Mouse (Mus musculus): ENCODE data around the gene Dock9. TPM values are rescaled to one million over a fixed set of nuclear protein-coding genes. Genes with fewer than 3 reads are reported as not detected.

The Dock9 gene
- polyA plus RNA-seq, 1 experiment from 2014 or later = 7.0 TPM

- WGBS = 82% methylated on average over 7 of the region's 7 CpGs
- H3K4me1 ChIP-seq (replicated peaks) = peaks cover 9% of the 10 kb centered on the region
- H3K36me3 ChIP-seq = no peaks in the 10 kb centered on the region
- peaks cover 9% of the 10 kb centered on the region for H3K27me3 ChIP-seq (replicated peaks)
- no peak overlapping the region for H3K9ac ChIP-seq
- H3K4me3 ChIP-seq = no peak overlapping the region
- no peak overlapping the region for H3K27ac ChIP-seq (ENCODE audit: poor library complexity, severe bottlenecking)
- no peak for ATAC-seq (ENCODE audit: insufficient number of reproducible peaks, low FRiP score)
- H3K4me2 ChIP-seq = no peak overlapping the region
- no peaks in the 10 kb centered on the region for H3K9me3 ChIP-seq (replicated peaks)
Observed at GRCm38 (mm10) chr14:121791112-121791511, 6.5 kb downstream of the Dock9 start.

DNA sequence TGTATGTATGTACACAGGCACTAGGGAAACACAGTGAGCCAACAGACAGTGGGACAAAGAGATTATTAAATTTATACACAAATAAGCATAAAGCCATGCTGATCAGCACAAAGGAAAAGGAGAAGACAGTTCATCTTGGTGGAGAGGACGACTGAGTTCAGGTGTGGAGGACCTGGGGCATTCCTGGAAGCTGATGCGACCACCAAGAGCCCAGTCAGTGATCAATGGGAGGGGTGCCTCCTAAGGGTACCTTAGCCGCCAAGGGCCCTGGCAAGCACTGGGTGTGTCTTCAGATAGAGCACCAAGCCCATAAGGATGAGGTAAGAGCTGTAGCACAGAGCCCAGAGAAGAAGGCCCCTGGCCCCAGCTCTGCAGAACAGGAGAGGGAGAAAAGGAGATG is 8.4 kb downstream of the Dock9 start:
- Histone ChIP-seq H3K9me3 (replicated peaks) (no peaks in the 10 kb centered on the region), H3K27ac (ENCODE audit: poor library complexity, severe bottlenecking) (no peak overlapping the region), H3K36me3 (no peaks in the 10 kb centered on the region), H3K4me3 (no peak overlapping the region), H3K9ac (no peak overlapping the region), H3K27me3 (replicated peaks) (no peaks in the 10 kb centered on the region), H3K4me1 (replicated peaks) (peaks cover 9% of the 10 kb centered on the region), H3K4me2 (no peak overlapping the region)
- no peak for ATAC-seq (ENCODE audit: insufficient number of reproducible peaks, low FRiP score)
- WGBS = 77% methylated on average over 3 of the region's 3 CpGs

DNA sequence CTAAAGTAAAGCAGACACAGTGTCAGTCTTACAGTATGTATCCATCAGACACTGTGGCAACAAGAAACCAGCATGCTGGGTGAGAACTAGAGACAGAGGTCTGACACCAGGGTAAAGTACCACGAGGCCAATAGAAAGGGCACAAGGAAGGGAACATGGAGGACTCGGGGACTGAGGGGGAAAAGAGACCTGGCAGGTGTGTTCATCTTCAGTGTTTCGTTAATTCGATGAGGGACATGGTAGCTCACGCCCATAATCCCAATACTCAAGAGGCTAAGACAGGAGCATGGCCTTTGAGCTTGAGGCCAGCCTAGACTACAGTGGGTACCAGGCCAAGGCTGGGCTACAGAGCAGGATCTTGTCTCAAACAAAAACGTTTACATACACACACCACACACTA is 9.2 kb downstream of the Dock9 start:
- WGBS = 83% methylated on average over 6 of the region's 6 CpGs
- Histone ChIP-seq H3K36me3 (no peaks in the 10 kb centered on the region), H3K27ac (ENCODE audit: poor library complexity, severe bottlenecking) (no peak overlapping the region), H3K27me3 (replicated peaks) (no peaks in the 10 kb centered on the region), H3K4me1 (replicated peaks) (peaks cover 8% of the 10 kb centered on the region), H3K4me3 (no peak overlapping the region), H3K9me3 (replicated peaks) (no peaks in the 10 kb centered on the region), H3K4me2 (no peak overlapping the region), H3K9ac (no peak overlapping the region)
- ATAC-seq (ENCODE audit: insufficient number of reproducible peaks, low FRiP score) = no peak

GRCm38 (mm10) chr14:121787430-121787829 is 10.2 kb downstream of the Dock9 start:
- 88% methylated on average over 12 of the region's 12 CpGs for WGBS
- Histone ChIP-seq H3K9ac (no peak overlapping the region), H3K36me3 (no peaks in the 10 kb centered on the region), H3K27me3 (replicated peaks) (no peaks in the 10 kb centered on the region), H3K4me2 (no peak overlapping the region), H3K9me3 (replicated peaks) (no peaks in the 10 kb centered on the region), H3K4me3 (no peak overlapping the region), H3K27ac (ENCODE audit: poor library complexity, severe bottlenecking) (no peak overlapping the region), H3K4me1 (replicated peaks) (peaks cover 8% of the 10 kb centered on the region)
- ATAC-seq (ENCODE audit: insufficient number of reproducible peaks, low FRiP score) = no peak

- WGBS = 76% methylated on average over 12 of the region's 12 CpGs
- H3K9me3 ChIP-seq (replicated peaks) = no peaks in the 10 kb centered on the region
- H3K4me3 ChIP-seq = no peak overlapping the region
- no peaks in the 10 kb centered on the region for H3K27me3 ChIP-seq (replicated peaks)
- H3K4me1 ChIP-seq (replicated peaks) = peaks cover 6% of the 10 kb centered on the region
- no peak overlapping the region for H3K9ac ChIP-seq
- no peak overlapping the region for H3K4me2 ChIP-seq
- no peak overlapping the region for H3K27ac ChIP-seq (ENCODE audit: poor library complexity, severe bottlenecking)
- no peaks in the 10 kb centered on the region for H3K36me3 ChIP-seq
- no peak for ATAC-seq (ENCODE audit: insufficient number of reproducible peaks, low FRiP score)
Observed at GRCm38 (mm10) chr14:121786900-121787299, 10.7 kb downstream of the Dock9 start.

DNA sequence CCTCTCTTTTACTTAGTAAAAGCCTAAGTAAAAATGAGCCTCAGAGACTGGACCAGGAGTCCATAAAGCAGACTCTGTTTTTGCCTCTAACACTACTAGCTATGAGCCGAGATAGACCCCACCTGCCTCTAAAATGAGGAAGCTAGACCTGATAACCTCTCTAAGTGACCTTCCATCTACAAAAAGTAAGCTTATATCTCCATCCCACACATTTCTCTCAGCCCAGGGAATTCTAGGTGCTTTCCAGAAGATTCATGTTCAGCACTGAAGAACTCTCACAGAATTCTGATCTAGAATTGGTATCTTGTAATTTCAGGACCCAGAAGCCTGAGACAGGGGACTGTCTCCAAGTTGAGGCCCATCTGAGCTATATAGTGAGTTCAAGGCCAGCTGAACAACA is 12.2 kb downstream of the Dock9 start:
- no peak overlapping the region for H3K27ac ChIP-seq (ENCODE audit: poor library complexity, severe bottlenecking)
- no peaks in the 10 kb centered on the region for H3K27me3 ChIP-seq (replicated peaks)
- WGBS = 33% methylated on average over 1 of the region's 1 CpGs
- H3K4me3 ChIP-seq = no peak overlapping the region
- peaks cover 14% of the 10 kb centered on the region; the same call in 1 of the 2 replicates for H3K4me1 ChIP-seq (replicated peaks)
- H3K9me3 ChIP-seq (replicated peaks) = no peaks in the 10 kb centered on the region
- no peaks in the 10 kb centered on the region for H3K36me3 ChIP-seq
- no peak overlapping the region for H3K9ac ChIP-seq
- ATAC-seq (ENCODE audit: insufficient number of reproducible peaks, low FRiP score) = no peak
- H3K4me2 ChIP-seq = no peak overlapping the region

DNA sequence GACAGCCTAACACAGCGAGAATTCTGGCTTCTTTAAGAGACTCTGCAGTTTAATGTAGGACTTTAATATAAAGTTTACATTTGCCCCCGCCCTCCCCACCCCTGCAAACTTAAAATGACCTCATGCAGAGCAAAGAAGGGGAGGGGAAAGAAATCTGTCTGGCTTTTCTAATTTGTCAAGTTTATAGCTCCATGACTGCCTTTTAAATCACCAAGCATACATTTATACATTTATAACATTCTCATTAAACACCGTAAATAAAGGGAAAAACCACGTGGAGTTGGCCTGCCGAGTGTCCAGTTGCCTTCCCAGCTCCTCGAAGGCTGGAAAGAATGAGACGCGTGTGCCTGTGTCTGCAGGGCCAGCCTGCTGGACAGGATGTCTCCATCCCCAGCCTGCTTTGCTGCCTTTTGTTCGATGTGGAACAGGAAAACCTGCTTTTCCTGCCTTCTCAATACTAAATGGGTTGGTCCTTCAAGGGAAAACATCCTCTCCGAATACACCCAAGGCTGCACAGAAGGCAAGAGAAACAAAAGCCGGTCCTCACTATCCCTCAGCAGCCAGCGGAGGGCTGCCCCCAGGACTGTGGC is 16.6 kb downstream of the Dock9 start:
- WGBS = 47% methylated on average over 12 of the region's 12 CpGs
- ATAC-seq (ENCODE audit: insufficient number of reproducible peaks, low FRiP score) = peak; percentile 84

GRCm38 (mm10) chr14:121780144-121780913 is 17.3 kb downstream of the Dock9 start:
- Histone ChIP-seq H3K9ac (no peak overlapping the region), H3K27me3 (replicated peaks) (no peaks in the 10 kb centered on the region), H3K9me3 (replicated peaks) (no peaks in the 10 kb centered on the region), H3K4me2 (no peak overlapping the region), H3K27ac (ENCODE audit: poor library complexity, severe bottlenecking) (peak overlapping the region; percentile 78), H3K4me3 (no peak overlapping the region), H3K36me3 (no peaks in the 10 kb centered on the region), H3K4me1 (replicated peaks) (peaks cover 33% of the 10 kb centered on the region)
- WGBS = 41% methylated on average over 11 of the region's 11 CpGs
- no peak for ATAC-seq (ENCODE audit: insufficient number of reproducible peaks, low FRiP score)

More for the DNA sequence above, 16.6 kb downstream of the Dock9 start:
- Histone ChIP-seq H3K9me3 (replicated peaks) (no peaks in the 10 kb centered on the region), H3K36me3 (no peaks in the 10 kb centered on the region), H3K9ac (no peak overlapping the region), H3K27ac (ENCODE audit: poor library complexity, severe bottlenecking) (peak overlapping the region; percentile 85), H3K27me3 (replicated peaks) (no peaks in the 10 kb centered on the region), H3K4me3 (no peak overlapping the region), H3K4me1 (replicated peaks) (peaks cover 33% of the 10 kb centered on the region), H3K4me2 (no peak overlapping the region)

- 51% methylated on average over 3 of the region's 3 CpGs for WGBS
- no peak for ATAC-seq (ENCODE audit: insufficient number of reproducible peaks, low FRiP score)
- no peak overlapping the region for H3K9ac ChIP-seq
- H3K27me3 ChIP-seq (replicated peaks) = no peaks in the 10 kb centered on the region
- H3K4me3 ChIP-seq = no peak overlapping the region
- H3K9me3 ChIP-seq (replicated peaks) = no peaks in the 10 kb centered on the region
- no peak overlapping the region for H3K4me2 ChIP-seq
- H3K4me1 ChIP-seq (replicated peaks) = peaks cover 35% of the 10 kb centered on the region
- H3K27ac ChIP-seq (ENCODE audit: poor library complexity, severe bottlenecking) = 0 out of 2 replicates have a peak overlapping the region, but pooled peaks have one; percentile 8
- no peaks in the 10 kb centered on the region for H3K36me3 ChIP-seq
Observed at GRCm38 (mm10) chr14:121779620-121780019, 18.0 kb downstream of the Dock9 start.

- no peak overlapping the region for H3K4me3 ChIP-seq
- 31% methylated on average over 4 of the region's 4 CpGs for WGBS
- H3K36me3 ChIP-seq = no peaks in the 10 kb centered on the region
- H3K4me2 ChIP-seq = no peak overlapping the region
- no peak overlapping the region for H3K27ac ChIP-seq (ENCODE audit: poor library complexity, severe bottlenecking)
- no peaks in the 10 kb centered on the region for H3K9me3 ChIP-seq (replicated peaks)
- peaks cover 42% of the 10 kb centered on the region for H3K4me1 ChIP-seq (replicated peaks)
- H3K27me3 ChIP-seq (replicated peaks) = no peaks in the 10 kb centered on the region
- H3K9ac ChIP-seq = no peak overlapping the region
- no peak for ATAC-seq (ENCODE audit: insufficient number of reproducible peaks, low FRiP score)
Observed at GRCm38 (mm10) chr14:121777279-121777831, 20.3 kb downstream of the Dock9 start.

DNA sequence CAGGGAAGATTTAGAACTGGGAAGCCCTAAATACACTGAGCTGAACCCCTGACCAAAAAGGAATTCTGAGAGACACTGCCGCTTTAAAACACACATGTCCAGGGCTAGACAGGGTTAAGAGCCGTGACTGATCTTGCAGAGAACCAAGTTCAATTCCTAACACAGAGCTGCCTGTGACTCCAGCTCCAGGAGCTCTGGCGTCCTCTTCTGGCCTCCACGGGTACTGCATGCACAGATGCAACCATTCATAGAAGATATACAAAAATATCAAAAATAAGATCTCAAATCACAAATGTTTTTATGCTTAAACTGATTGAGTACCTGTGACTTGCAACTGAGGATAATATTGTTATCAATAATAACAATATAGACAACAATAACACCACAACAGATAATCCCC is 20.9 kb downstream of the Dock9 start:
- H3K9ac ChIP-seq = no peak overlapping the region
- H3K9me3 ChIP-seq (replicated peaks) = no peaks in the 10 kb centered on the region
- H3K4me2 ChIP-seq = no peak overlapping the region
- H3K4me3 ChIP-seq = no peak overlapping the region
- no peak overlapping the region for H3K27ac ChIP-seq (ENCODE audit: poor library complexity, severe bottlenecking)
- WGBS = 87% methylated on average over 4 of the region's 4 CpGs
- no peaks in the 10 kb centered on the region for H3K27me3 ChIP-seq (replicated peaks)
- no peak for ATAC-seq (ENCODE audit: insufficient number of reproducible peaks, low FRiP score)
- H3K36me3 ChIP-seq = no peaks in the 10 kb centered on the region
- peaks cover 40% of the 10 kb centered on the region for H3K4me1 ChIP-seq (replicated peaks)

Measured in heart, embryonic 12.5 days (tissue).